Mouse (Mus musculus) lung, adult 2 months (tissue): ENCODE measurements around the gene Hnrnpdl. TPM values are rescaled to one million over a fixed set of nuclear protein-coding genes. Genes with fewer than 3 reads are reported as not detected.

ENCODE experiments used
- DNase-seq: peaks from one replicate; pipeline ENCODE4 v3.0.0; 2022
- H3K4me1 ChIP-seq: fragments of 200-500 bp; 2 replicates; pipeline ENCODE4 v1.6.1; 2011; ENCODE audit warnings: low read length; ENCODE audit not compliant: control insufficient read depth, insufficient read depth
- H3K4me3 ChIP-seq: fragments of 200-500 bp; replicated peaks from 2 replicates; pipeline ENCODE3; 2011; ENCODE audit warnings: low read depth, mild to moderate bottlenecking, control low read depth, low read length; ENCODE audit errors: extremely low read depth
- CTCF ChIP-seq: fragments of 200-500 bp; IDR thresholded peaks from 2 replicates; pipeline ENCODE4 v1.5.1; 2011; ENCODE audit warnings: mild to moderate bottlenecking, low read length, control low read depth; ENCODE audit not compliant: insufficient read depth
- POLR2A ChIP-seq: fragments of 200-500 bp; IDR thresholded peaks from 2 replicates; pipeline ENCODE4 v1.6.1; 2011; ENCODE audit warnings: low read depth, mild to moderate bottlenecking, control low read depth, low read length, borderline replicate concordance; ENCODE audit errors: extremely low read depth
- WGBS: fragments of 180-500 bp; shearing (Covaris S2); methylation state at CpG from one replicate; pipeline ENCODE4 v1.1.7; 2018; 5-methylcytosine and 5-hydroxymethylcytosine counted together
- polyA plus RNA-seq: library from polyadenylated mRNA; depleted of rRNA; stranded (reverse); fragments of >200 nt; gene quantifications from 2 replicates; pipeline ENCODE4 v1.2.3, GENCODE M21; 2012

Hnrnpdl gene
- polyA plus RNA-seq, 1 experiment, result 74.0 TPM

DNA sequence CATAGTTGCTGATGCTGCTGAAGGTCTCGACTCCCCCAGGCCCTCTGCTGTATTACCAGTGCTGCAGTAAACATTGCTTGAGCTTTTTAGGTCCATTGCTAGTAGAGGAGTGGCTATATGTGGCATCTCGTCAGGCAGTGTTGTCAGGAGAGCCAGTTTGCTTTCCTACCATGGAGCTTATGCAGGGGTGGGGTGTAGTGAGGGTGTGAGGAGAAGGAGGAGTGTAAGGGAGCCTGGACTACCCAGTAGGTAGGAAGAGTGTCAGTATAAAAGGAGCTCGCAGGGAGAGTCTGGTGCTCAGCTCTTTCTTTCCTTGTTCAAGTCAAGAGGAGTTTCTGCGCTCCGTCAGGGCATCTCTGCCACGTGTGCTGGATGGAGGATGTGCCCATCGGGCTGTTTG lies 13.3 kb upstream of the Hnrnpdl start:
- Histone ChIP-seq H3K4me1 (peaks cover 6% of the 10 kb centered on the region), H3K4me3 (no peak overlapping the region)
- TF ChIP-seq POLR2A (no peak), CTCF (no peak)
- no peak for DNase-seq
- 92% methylated on average over 7 of the region's 7 CpGs for WGBS

GRCm38 (mm10) chr5:100049904-100050303 lies 10.4 kb upstream of the Hnrnpdl start:
- WGBS, result 89% methylated on average over 3 of the region's 3 CpGs
- H3K4me3 ChIP-seq, result no peak overlapping the region
- H3K4me1 ChIP-seq, result peaks cover 10% of the 10 kb centered on the region
- no peak for DNase-seq
- TF ChIP-seq CTCF (no peak), POLR2A (no peak)

DNA sequence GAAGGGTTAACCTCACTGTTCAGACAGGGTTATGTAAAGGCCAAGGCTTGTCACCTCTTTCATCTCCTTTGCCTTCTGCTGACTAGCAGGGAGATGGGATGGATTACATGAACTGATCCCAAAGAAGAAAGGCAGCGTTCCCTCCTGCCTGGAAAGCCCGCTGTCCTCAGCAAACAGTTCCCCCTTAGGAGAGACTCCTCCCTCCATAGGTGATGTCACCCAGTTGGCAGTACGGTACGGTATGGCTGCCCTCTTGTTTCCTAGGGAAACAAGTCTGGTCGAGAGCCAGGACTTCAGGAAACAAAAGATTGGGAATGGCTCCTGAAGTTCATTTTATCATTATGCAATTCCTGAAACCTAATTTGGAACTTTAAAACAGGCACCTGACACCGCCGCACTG lies 8.4 kb upstream of the Hnrnpdl start:
- DNase-seq, result no peak
- TF ChIP-seq POLR2A (no peak), CTCF (no peak)
- 33% methylated on average over 7 of the region's 7 CpGs for WGBS
- peaks cover 10% of the 10 kb centered on the region for H3K4me1 ChIP-seq
- H3K4me3 ChIP-seq, result no peak overlapping the region

- TF ChIP-seq POLR2A (no peak), CTCF (no peak)
- H3K4me3 ChIP-seq, result no peak overlapping the region
- peaks cover 10% of the 10 kb centered on the region for H3K4me1 ChIP-seq
- 74% methylated on average over 8 of the region's 8 CpGs for WGBS
- no peak for DNase-seq
Observed at GRCm38 (mm10) chr5:100047143-100047640, 7.7 kb upstream of the Hnrnpdl start.

DNA sequence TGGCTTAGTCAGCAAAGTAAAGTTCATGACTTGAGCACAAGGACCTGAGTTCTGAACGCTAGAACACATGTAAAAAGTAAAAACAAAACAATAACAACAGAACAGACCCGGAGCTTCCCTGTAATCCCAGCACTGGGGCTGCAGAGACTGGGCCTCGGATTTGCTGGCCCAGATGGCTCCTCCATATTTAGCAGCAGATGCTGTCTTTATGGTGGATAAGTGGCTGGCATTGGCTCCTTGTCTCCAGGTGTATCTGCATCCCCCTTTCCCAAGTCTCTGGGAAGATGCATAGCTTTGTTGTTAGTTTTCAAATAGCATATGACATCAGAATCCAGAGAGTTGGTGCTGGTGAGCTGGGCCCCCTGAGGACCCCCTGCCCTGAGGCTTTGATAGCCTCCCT lies 6.6 kb upstream of the Hnrnpdl start:
- no peak for TF ChIP-seq CTCF
- no peak for TF ChIP-seq POLR2A
- 81% methylated on average over 3 of the region's 3 CpGs for WGBS
- H3K4me1 ChIP-seq, result peaks cover 10% of the 10 kb centered on the region
- no peak for DNase-seq
- no peak overlapping the region for H3K4me3 ChIP-seq

DNA sequence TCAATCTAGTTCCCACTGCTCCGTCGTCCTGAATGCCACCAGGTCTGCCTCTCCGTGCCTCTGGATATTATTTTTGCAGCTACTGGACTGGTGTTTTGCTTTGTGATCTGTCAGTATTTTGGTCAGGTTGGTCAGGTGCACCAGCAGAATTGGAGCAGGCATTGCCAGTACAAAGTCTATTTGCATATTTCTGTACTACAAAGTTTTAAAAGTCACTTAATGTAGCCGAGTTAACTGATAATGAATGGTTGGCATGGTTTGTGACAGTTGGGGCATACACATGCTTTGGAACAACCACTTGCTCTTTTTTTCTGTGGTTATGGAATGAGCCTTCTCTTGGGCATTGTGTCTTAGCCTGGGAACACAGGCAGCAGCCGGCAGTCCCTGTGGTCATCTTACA lies 5.2 kb upstream of the Hnrnpdl start:
- Histone ChIP-seq H3K4me3 (no peak overlapping the region), H3K4me1 (peaks cover 15% of the 10 kb centered on the region)
- no peak for DNase-seq
- WGBS, result 63% methylated on average over 5 of the region's 5 CpGs
- TF ChIP-seq POLR2A (no peak), CTCF (no peak)

- WGBS, result 64% methylated on average over 4 of the region's 4 CpGs
- H3K4me3 ChIP-seq, result no peak overlapping the region
- H3K4me1 ChIP-seq, result peaks cover 15% of the 10 kb centered on the region
- DNase-seq, result no peak
- TF ChIP-seq POLR2A (no peak), CTCF (no peak)
Observed at GRCm38 (mm10) chr5:100044030-100044429, 4.6 kb upstream of the Hnrnpdl start.

- WGBS, result 50% methylated on average over 5 of the region's 5 CpGs
- Histone ChIP-seq H3K4me1 (peaks cover 15% of the 10 kb centered on the region), H3K4me3 (no peak overlapping the region)
- DNase-seq, result peak; percentile 75
- TF ChIP-seq POLR2A, result no peak
- TF ChIP-seq CTCF, result no peak
Observed at GRCm38 (mm10) chr5:100043361-100043760, 3.9 kb upstream of the Hnrnpdl start.

- DNase-seq, result no peak
- 76% methylated on average over 8 of the region's 8 CpGs for WGBS
- Histone ChIP-seq H3K4me1 (peaks cover 10% of the 10 kb centered on the region), H3K4me3 (no peak overlapping the region)
- TF ChIP-seq POLR2A (no peak), CTCF (no peak)
Observed at GRCm38 (mm10) chr5:100042467-100042866, 3.0 kb upstream of the Hnrnpdl start.

GRCm38 (mm10) chr5:100041272-100041671 lies 1.8 kb upstream of the Hnrnpdl start:
- TF ChIP-seq POLR2A (no peak), CTCF (no peak)
- 78% methylated on average over 4 of the region's 4 CpGs for WGBS
- H3K4me1 ChIP-seq, result peaks cover 14% of the 10 kb centered on the region
- H3K4me3 ChIP-seq, result no peak overlapping the region
- DNase-seq, result no peak
